Mouse (Mus musculus) heart, embryonic 13.5 days (tissue): ENCODE data around the gene Phactr3. TPM values are rescaled to one million over a fixed set of nuclear protein-coding genes. Genes with fewer than 3 reads are reported as not detected.

Experiments used
- ATAC-seq: fragments of 200-750 bp; cut with Nextera tagmentation; 2 replicates; pipeline ENCODE4 v1.8.0; 2017; ENCODE audit warnings: moderate TSS enrichment; ENCODE audit not compliant: insufficient number of reproducible peaks, low FRiP score, low TSS enrichment; ENCODE audit errors: extremely low read depth
- H3K27ac ChIP-seq: fragments of 300-500 bp; sonication (generic); replicated peaks from 2 replicates; pipeline ENCODE4 v1.5.1; 2015; ENCODE audit warnings: moderate library complexity, mild to moderate bottlenecking, inconsistent platforms
- H3K27me3 ChIP-seq: fragments of 300-500 bp; sonication (generic); replicated peaks from 2 replicates; pipeline ENCODE4 v1.6.1; 2015; ENCODE audit warnings: mild to moderate bottlenecking, inconsistent platforms
- H3K36me3 ChIP-seq: fragments of 300-500 bp; sonication (generic); 2 replicates; pipeline ENCODE4 v1.6.1; 2015; ENCODE audit warnings: mild to moderate bottlenecking, inconsistent platforms
- H3K4me1 ChIP-seq: fragments of 300-500 bp; sonication (generic); 2 replicates; pipeline ENCODE4 v1.6.1; 2015; ENCODE audit warnings: inconsistent platforms
- H3K4me2 ChIP-seq: fragments of 300-500 bp; sonication (generic); 2 replicates; pipeline ENCODE4 v1.6.1; 2015; ENCODE audit warnings: inconsistent platforms, mild to moderate bottlenecking, moderate library complexity
- H3K4me3 ChIP-seq: fragments of 300-500 bp; sonication (generic); 2 replicates; pipeline ENCODE4 v1.5.1; 2015; ENCODE audit warnings: moderate library complexity, mild to moderate bottlenecking, inconsistent platforms
- H3K9ac ChIP-seq: fragments of 300-500 bp; sonication (generic); 2 replicates; pipeline ENCODE4 v1.6.1; 2015; ENCODE audit warnings: inconsistent platforms, mild to moderate bottlenecking, moderate library complexity
- H3K9me3 ChIP-seq: fragments of 300-500 bp; sonication (generic); 2 replicates; pipeline ENCODE4 v1.6.1; 2016; ENCODE audit warnings: inconsistent platforms
- WGBS: fragments of 180-500 bp; shearing (Covaris S2); methylation state at CpG from one replicate; pipeline ENCODE4 v1.1.7; 2015; ENCODE audit warnings: mixed read lengths; 5-methylcytosine and 5-hydroxymethylcytosine counted together
- polyA plus RNA-seq: library from polyadenylated mRNA; unstranded; fragments of >200 nt; fragmentation: Nextera tagmentation; extraction: Ambion mirVana; gene quantifications from 2 replicates; pipeline ENCODE4 v1.2.1, GENCODE M21; 2015

Gene Phactr3
- polyA plus RNA-seq, 1 experiment from 2014 or later, result 6.8 TPM

DNA sequence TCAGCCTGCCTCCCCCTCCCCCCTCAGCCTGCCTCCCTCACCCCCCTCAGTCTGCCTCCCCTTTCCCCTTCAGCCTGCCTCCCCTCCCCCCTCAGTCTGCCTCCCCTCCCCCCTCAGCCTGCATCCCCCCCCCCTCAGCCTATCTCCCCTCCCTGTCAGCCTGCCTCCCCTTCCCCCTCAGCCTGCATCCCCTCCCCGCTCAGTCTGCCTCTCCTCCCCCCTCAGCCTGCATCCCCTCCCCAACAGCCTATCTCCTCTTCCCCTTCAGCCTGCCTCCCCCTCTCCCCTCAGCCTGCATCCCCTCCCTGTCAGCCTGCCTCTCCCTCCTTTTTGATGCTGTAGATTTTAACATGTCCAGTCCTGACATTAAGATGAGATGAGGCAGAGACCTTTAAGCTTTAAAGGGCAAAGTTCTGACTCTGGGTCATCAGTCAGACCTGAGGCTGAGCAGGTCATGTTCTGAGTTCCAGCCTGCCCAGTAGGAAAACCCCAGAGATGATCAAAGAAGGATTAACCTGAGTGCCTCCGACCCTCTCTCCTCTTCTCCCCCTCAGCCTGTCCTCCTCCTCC lies 139.3 kb downstream of the Phactr3 start:
- no peak overlapping the region for H3K4me2 ChIP-seq

GRCm38 (mm10) chr2:178263055-178263454 lies 144.3 kb downstream of the Phactr3 start:
- Histone ChIP-seq H3K4me1 (peaks cover 24% of the 10 kb centered on the region), H3K9ac (no peak overlapping the region), H3K27me3 (peaks cover 4% of the 10 kb centered on the region; the same call in 1 of the 2 replicates), H3K4me2 (no peak overlapping the region), H3K4me3 (no peak overlapping the region), H3K27ac (no peak overlapping the region), H3K9me3 (no peaks in the 10 kb centered on the region), H3K36me3 (no peaks in the 10 kb centered on the region)
- WGBS, result 75% methylated on average over 4 of the region's 4 CpGs
- ATAC-seq, result no peak

More for the DNA sequence above, 139.3 kb downstream of the Phactr3 start:
- Histone ChIP-seq H3K27ac (no peak overlapping the region), H3K27me3 (peaks cover 4% of the 10 kb centered on the region; the same call in 1 of the 2 replicates), H3K4me3 (no peak overlapping the region), H3K4me1 (peaks cover 9% of the 10 kb centered on the region), H3K36me3 (no peaks in the 10 kb centered on the region), H3K9me3 (no peaks in the 10 kb centered on the region), H3K9ac (no peak overlapping the region)
- no peak for ATAC-seq
- 23% methylated on average over 1 of the region's 2 CpGs for WGBS

DNA sequence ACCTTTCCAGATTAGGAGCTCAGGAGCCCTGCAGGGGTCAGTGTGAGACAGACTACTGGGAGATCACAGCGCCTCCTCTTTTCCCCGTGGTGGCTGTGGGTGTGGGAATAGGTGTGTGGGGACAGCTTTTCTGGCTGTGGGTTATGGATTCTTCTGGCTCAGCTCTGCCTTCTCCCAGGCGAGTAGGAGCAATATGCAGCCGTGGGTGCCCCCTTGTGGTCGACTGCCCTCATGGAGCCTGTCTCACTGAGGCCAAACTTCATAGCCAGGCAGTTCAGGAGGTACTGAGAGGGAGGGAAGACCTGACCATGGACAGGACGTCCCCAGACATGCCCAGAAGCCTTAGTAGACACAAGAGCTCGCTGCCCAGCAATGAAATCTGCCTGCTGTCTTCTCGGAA lies 145.6 kb downstream of the Phactr3 start:
- H3K9me3 ChIP-seq, result no peaks in the 10 kb centered on the region
- 6% methylated on average over 8 of the region's 8 CpGs for WGBS
- no peak overlapping the region for H3K4me3 ChIP-seq
- H3K27me3 ChIP-seq, result 0 out of 2 replicates have a peak, but pooled peaks cover 3% of the 10 kb centered on the region
- H3K9ac ChIP-seq, result peak overlapping the region; percentile 40; the same call in 1 of the 2 replicates
- no peak overlapping the region for H3K27ac ChIP-seq
- ATAC-seq, result no peak
- no peak overlapping the region for H3K4me2 ChIP-seq
- no peaks in the 10 kb centered on the region for H3K36me3 ChIP-seq
- H3K4me1 ChIP-seq, result peaks cover 24% of the 10 kb centered on the region

- H3K4me1 ChIP-seq, result peaks cover 24% of the 10 kb centered on the region
- H3K9me3 ChIP-seq, result no peaks in the 10 kb centered on the region
- H3K36me3 ChIP-seq, result no peaks in the 10 kb centered on the region
- no peak overlapping the region for H3K4me2 ChIP-seq
- peaks cover 6% of the 10 kb centered on the region; the same call in 1 of the 2 replicates for H3K27me3 ChIP-seq
- 3% methylated on average over 2 of the region's 2 CpGs for whole genome bisulfite sequencing
- no peak overlapping the region for H3K9ac ChIP-seq
- no peak for ATAC-seq
- H3K27ac ChIP-seq, result no peak overlapping the region
- no peak overlapping the region for H3K4me3 ChIP-seq
Measured at GRCm38 (mm10) chr2:178265454-178265853, 146.7 kb downstream of the Phactr3 start.

DNA sequence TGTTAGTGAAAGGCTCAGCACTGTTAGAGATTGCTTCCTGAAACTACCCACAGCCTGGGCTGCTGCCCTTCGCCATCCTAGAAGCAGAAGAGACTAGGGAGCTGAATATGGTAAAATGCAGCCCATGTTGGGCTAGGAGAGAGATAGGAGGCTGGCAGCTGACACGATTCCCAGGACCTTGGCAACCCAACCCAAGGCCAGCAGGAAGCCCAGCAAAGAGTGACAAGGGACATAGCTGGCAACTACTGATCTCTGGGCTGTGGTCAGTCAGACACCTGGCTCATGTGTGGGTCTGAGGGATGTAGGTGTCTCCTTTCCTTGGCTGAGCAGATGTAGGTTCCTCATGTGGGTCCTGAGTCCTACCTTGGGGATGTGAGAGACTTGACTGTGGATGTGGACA lies 152.0 kb downstream of the Phactr3 start:
- H3K36me3 ChIP-seq, result no peaks in the 10 kb centered on the region
- 59% methylated on average over 2 of the region's 2 CpGs for WGBS
- peaks cover 8% of the 10 kb centered on the region; the same call in 1 of the 2 replicates for H3K27me3 ChIP-seq
- no peaks in the 10 kb centered on the region for H3K9me3 ChIP-seq
- no peak overlapping the region for H3K4me3 ChIP-seq
- H3K9ac ChIP-seq, result no peak overlapping the region
- no peak for ATAC-seq
- H3K4me1 ChIP-seq, result peaks cover 7% of the 10 kb centered on the region
- H3K4me2 ChIP-seq, result no peak overlapping the region
- H3K27ac ChIP-seq, result no peak overlapping the region

DNA sequence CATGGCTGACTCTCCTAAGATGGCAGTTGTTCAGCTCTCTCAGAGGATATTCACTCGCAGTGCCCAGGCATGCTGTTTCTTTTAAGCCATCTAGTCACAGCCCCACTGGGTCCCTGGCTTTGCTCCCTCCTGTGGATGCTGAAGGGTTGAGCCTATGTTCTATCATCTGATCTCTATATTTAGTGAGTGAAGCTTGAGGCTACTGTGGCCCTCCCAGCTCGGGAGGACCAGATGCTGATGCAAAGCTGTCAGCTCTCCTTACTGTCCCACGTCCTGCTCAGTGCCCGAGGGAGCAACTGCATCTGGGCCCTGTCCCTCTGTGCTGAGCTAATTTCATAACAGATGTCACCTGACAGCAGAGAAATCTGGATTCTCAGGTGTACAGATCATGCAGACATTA lies 153.6 kb downstream of the Phactr3 start:
- Histone ChIP-seq H3K9me3 (no peaks in the 10 kb centered on the region), H3K27me3 (peaks cover 8% of the 10 kb centered on the region; the same call in 1 of the 2 replicates), H3K9ac (no peak overlapping the region), H3K4me3 (no peak overlapping the region), H3K4me2 (no peak overlapping the region), H3K4me1 (no peaks in the 10 kb centered on the region), H3K27ac (no peak overlapping the region), H3K36me3 (no peaks in the 10 kb centered on the region)
- no peak for ATAC-seq
- WGBS, result 63% methylated on average over 4 of the region's 4 CpGs

DNA sequence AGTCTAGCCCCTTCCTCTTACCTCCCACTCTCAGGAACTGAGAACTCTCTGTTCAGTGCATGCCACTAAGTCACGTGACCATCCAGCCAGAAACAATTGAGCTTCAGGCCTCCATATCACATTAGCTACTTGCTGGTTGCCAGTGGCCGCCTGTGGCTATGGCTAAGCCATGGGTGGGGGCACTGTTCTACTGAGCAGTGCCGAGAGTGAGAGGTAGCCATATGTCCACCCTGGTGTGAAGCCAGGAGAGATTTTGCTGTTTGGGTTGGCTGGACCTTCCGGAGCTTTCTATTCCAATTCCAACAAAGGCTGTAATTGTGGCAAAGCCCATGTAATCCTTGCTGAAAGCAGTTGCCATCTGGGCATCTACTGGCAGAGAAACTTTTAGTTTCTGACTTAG lies 155.4 kb downstream of the Phactr3 start:
- Histone ChIP-seq H3K4me1 (no peaks in the 10 kb centered on the region), H3K27me3 (peaks cover 6% of the 10 kb centered on the region; the same call in 1 of the 2 replicates), H3K27ac (no peak overlapping the region), H3K9ac (no peak overlapping the region), H3K4me2 (no peak overlapping the region), H3K4me3 (no peak overlapping the region), H3K9me3 (no peaks in the 10 kb centered on the region), H3K36me3 (no peaks in the 10 kb centered on the region)
- no peak for ATAC-seq
- 64% methylated on average over 4 of the region's 4 CpGs for WGBS

GRCm38 (mm10) chr2:178277206-178277605 lies 158.4 kb downstream of the Phactr3 start:
- H3K27me3 ChIP-seq, result no peaks in the 10 kb centered on the region; the same call in 1 of the 2 replicates
- H3K9me3 ChIP-seq, result no peaks in the 10 kb centered on the region
- 6% methylated on average over 6 of the region's 6 CpGs for WGBS
- H3K4me2 ChIP-seq, result no peak overlapping the region
- no peaks in the 10 kb centered on the region for H3K36me3 ChIP-seq
- H3K27ac ChIP-seq, result no peak overlapping the region
- H3K4me1 ChIP-seq, result no peaks in the 10 kb centered on the region
- no peak overlapping the region for H3K9ac ChIP-seq
- no peak overlapping the region for H3K4me3 ChIP-seq
- ATAC-seq, result no peak

DNA sequence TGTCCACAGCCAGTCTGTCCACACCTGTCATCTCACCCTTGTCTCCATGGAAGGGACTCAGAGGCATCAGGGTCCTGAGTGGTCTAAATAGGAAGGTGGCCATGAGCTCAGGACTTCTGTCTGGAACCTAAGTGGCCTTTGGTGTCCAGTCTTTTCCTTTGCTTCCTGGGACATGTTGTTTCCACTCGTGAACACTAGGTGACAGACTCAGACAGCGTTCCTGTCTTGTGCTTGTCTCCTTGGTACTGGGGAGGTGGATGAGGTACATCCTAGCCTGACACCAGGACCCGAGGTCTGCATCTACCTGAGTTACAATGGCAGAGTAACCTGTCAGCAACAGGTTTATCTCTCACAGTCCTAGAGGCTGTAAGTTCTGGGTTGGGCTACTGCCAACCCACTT lies 162.4 kb downstream of the Phactr3 start:
- H3K9ac ChIP-seq, result no peak overlapping the region
- peaks cover 3% of the 10 kb centered on the region; the same call in 1 of the 2 replicates for H3K27me3 ChIP-seq
- no peak for ATAC-seq
- 32% methylated on average over 3 of the region's 3 CpGs for WGBS
- H3K4me1 ChIP-seq, result no peaks in the 10 kb centered on the region
- H3K27ac ChIP-seq, result no peak overlapping the region
- H3K4me2 ChIP-seq, result no peak overlapping the region
- no peak overlapping the region for H3K4me3 ChIP-seq
- H3K9me3 ChIP-seq, result no peaks in the 10 kb centered on the region
- H3K36me3 ChIP-seq, result no peaks in the 10 kb centered on the region

- Histone ChIP-seq H3K4me1 (no peaks in the 10 kb centered on the region), H3K4me3 (no peak overlapping the region), H3K9ac (no peak overlapping the region), H3K4me2 (no peak overlapping the region), H3K36me3 (no peaks in the 10 kb centered on the region), H3K9me3 (no peaks in the 10 kb centered on the region), H3K27ac (no peak overlapping the region), H3K27me3 (0 out of 2 replicates have a peak, but pooled peaks cover 3% of the 10 kb centered on the region)
- 68% methylated on average over 5 of the region's 5 CpGs for WGBS
- ATAC-seq, result no peak
Measured at GRCm38 (mm10) chr2:178287285-178287684, 168.5 kb downstream of the Phactr3 start.

DNA sequence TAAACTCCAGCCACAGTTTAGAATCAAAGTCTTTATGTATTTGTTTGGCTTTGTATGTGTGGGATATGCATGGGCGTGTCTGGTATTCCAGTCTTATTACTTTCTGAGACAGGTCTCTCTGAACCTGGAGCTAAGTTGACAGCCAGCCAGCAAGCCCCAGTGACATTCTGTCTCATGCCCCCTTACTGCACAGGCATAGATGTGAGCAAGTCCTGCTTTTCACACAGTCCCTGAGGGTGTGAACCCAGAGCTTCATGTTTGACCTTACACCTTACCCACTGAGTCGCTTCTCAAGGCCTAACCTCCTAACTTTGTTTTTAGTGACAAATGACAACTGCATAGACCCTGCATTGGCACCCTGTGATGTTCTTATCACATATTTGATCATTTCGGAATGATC lies 169.9 kb downstream of the Phactr3 start:
- Histone ChIP-seq H3K27me3 (0 out of 2 replicates have a peak, but pooled peaks cover 3% of the 10 kb centered on the region), H3K4me2 (no peak overlapping the region), H3K27ac (no peak overlapping the region), H3K9me3 (no peaks in the 10 kb centered on the region), H3K9ac (no peak overlapping the region), H3K36me3 (no peaks in the 10 kb centered on the region), H3K4me1 (no peaks in the 10 kb centered on the region), H3K4me3 (no peak overlapping the region)
- WGBS, result 68% methylated on average over 3 of the region's 3 CpGs
- ATAC-seq, result no peak
